Mouse (Mus musculus): ENCODE measurements at regions not wholly inside any gene's neighbourhood (a gene's known extent, or its start where the extent isn't known, plus 50 kb on each side); places are given as distances from the start of the nearest gene placed in this dataset.

DNA sequence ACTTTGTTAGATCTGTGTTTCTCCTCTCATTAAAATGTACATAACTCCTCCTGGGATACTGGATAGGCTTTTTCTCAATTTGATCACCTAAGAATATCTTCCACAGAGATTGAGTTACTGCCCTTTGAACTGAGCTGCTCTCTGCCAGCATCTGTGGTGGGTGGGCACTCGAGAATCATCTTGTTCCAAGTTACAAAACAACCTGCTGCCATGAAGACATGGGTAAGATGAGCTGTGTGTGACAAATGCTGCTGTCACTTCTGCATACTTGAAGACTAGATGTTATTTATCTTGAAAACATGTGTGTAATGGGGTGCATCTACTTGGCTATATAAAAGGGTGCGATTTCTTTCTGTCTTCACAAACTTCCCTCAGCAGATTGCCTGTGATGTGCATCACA lies 716.0 kb upstream of the Zfp804a start:
- no peaks in the 10 kb centered on the region for H3K4me1 ChIP-seq (ENCODE audit: control insufficient read depth, insufficient read depth, low read length)
- H3K36me3 ChIP-seq (ENCODE audit: control insufficient read depth, insufficient read depth, low read length): no peaks in the 10 kb centered on the region
- no peak overlapping the region for H3K4me3 ChIP-seq (ENCODE audit: insufficient read depth, low read depth, low read length)
- H3K27ac ChIP-seq (ENCODE audit: insufficient read depth, low read depth, low read length): no peak overlapping the region
- DNase-seq: no peak
- WGBS: 29% methylated on average over 2 of the region's 2 CpGs
- no peaks in the 10 kb centered on the region for H3K27me3 ChIP-seq (replicated peaks; ENCODE audit: control insufficient read depth, insufficient read depth, low read length)
- TF ChIP-seq CTCF (conservative IDR thresholded peaks at IDR 0.05; ENCODE audit: insufficient read depth, insufficient read length, low read depth, low read length) (no peak), POLR2A (IDR thresholded peaks at IDR 0.05; ENCODE audit: low read depth, low read length) (no peak)

DNA sequence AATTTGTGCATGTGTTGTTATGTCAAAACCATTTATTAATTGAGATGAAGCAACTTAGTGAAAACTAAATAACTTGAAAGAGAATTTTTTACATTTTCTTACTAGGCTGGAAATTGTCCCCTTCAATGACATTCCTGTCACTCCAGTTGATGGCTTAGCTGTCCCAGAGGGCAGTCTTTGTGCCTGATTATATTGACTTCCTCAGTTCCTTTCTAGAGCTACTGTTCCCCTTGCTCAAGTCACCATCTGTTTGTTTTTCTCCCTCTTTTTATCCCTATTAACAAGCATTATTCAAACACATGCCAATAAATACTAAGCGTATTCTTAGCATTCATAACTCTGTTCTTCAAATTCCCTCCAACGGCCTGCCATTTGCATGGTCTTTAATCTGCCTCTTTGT lies 712.6 kb upstream of the Zfp804a start:
- TF ChIP-seq CTCF (conservative IDR thresholded peaks at IDR 0.05; ENCODE audit: insufficient read depth, insufficient read length, low read depth, low read length) (no peak), POLR2A (IDR thresholded peaks at IDR 0.05; ENCODE audit: low read depth, low read length) (no peak)
- Histone ChIP-seq H3K27me3 (replicated peaks; ENCODE audit: control insufficient read depth, insufficient read depth, low read length) (no peaks in the 10 kb centered on the region), H3K4me1 (ENCODE audit: control insufficient read depth, insufficient read depth, low read length) (no peaks in the 10 kb centered on the region), H3K4me3 (ENCODE audit: insufficient read depth, low read depth, low read length) (no peak overlapping the region), H3K27ac (ENCODE audit: insufficient read depth, low read depth, low read length) (no peak overlapping the region), H3K36me3 (ENCODE audit: control insufficient read depth, insufficient read depth, low read length) (no peaks in the 10 kb centered on the region)
- 88% methylated on average over 2 of the region's 2 CpGs for WGBS
- no peak for DNase-seq
